Mouse (Mus musculus) CD4-positive, CD25-positive, alpha-beta regulatory T cell, adult 2 months (primary cell): ENCODE data around the gene Bub1.

ENCODE experiments used
- DNase-seq: peaks from one replicate; pipeline ENCODE4 v3.0.0-alpha.2; 2012; ENCODE audit warnings: low read depth, low spot score

Bub1 gene

GRCm38 (mm10) chr2:127775013-127775412 is 56.7 kb downstream of the Bub1 start:
- DNase-seq = no peak

- DNase-seq = no peak
These were observed 57.1 kb downstream of the Bub1 start for GRCm38 (mm10) chr2:127774578-127774941.

GRCm38 (mm10) chr2:127773938-127774577 is 57.6 kb downstream of the Bub1 start:
- no peak for DNase-seq

GRCm38 (mm10) chr2:127761587-127761986 is 70.1 kb downstream of the Bub1 start:
- no peak for DNase-seq

GRCm38 (mm10) chr2:127760429-127761000 is 71.2 kb downstream of the Bub1 start:
- DNase-seq = no peak

- no peak for DNase-seq
These were observed 71.7 kb downstream of the Bub1 start for GRCm38 (mm10) chr2:127760014-127760413.

GRCm38 (mm10) chr2:127759157-127759880 is 72.3 kb downstream of the Bub1 start:
- DNase-seq = no peak

- no peak for DNase-seq
These were observed 74.5 kb downstream of the Bub1 start for GRCm38 (mm10) chr2:127757171-127757570.

- no peak for DNase-seq
These were observed 77.6 kb downstream of the Bub1 start for GRCm38 (mm10) chr2:127754113-127754512.

- DNase-seq = no peak
These were observed 79.6 kb downstream of the Bub1 start for GRCm38 (mm10) chr2:127751849-127752610.
